Mouse (Mus musculus) embryo, embryonic 9.5 days (tissue): ENCODE results near the gene Mfsd4b1.

Source experiments
- DNase-seq: peaks from one replicate; pipeline ENCODE4 v3.0.0-alpha.2; 2017; ENCODE audit errors: extremely low spot score

The Mfsd4b1 gene

DNA sequence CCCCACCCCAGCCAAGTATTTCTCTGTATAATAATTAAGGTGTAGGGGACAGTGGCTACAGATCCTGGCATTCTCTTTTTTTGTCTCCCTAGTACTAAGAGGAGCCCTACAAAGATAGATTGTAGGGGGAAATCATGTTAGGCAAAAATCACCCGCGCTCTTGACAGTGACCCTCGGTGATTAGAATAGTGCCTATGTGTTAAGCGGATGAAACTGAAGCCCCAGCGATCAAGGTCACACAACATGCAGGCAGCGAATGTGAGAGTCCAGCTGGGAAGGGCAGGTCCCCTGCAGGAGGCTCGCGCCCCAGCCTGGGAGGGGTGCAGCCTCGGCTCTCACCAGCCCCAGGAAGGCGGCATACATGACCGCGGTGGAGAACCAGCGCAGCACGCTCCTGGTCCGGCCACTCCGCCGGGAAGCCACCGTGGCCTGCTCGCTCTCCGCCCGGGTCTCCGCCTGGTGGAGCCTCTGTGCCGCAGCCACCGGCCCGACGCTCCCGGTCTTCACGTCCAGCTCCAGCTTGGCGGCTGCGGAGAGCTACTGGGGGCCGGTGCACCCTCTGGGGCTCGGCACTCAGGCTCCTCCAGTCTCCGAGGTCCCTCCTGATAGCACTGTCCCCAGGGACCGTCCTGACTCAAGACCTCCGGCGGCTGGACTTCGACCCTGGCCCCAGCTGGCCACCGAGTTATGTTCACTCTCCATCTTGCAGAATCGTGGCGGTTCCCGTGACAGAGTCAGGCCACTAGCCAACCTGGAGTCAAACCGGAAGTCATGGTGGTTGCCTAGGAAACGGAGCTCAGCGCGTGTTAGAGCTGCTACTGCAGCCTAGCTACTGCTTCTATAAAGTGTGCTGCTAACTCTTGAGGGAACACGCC is at the start of gene Mfsd4b1:
Mfsd4b1 (minus strand) TSS at position 715 of the 875 bp plus-strand sequence.
- peak; percentile 79 for DNase-seq

DNA sequence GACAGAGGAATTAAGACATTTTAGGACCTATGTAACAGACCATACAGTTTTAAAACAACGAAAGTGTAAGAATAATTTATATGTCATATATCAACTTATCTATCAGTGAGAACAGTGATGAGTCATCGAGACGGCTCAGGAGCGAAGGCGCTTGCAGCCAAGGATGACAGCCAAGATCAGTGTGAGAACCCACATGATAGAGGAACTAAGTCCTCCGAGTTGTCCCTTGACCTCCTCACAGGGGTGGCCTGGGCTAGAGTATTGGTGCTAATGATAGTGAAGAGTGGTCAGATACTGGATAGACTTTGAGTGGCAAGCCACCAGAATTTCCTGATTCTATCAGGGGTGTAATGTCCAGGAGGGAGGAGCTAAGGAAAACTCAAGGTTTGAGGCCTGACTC is 48.5 kb upstream of the Mfsd4b1 start:
- no peak for DNase-seq

DNA sequence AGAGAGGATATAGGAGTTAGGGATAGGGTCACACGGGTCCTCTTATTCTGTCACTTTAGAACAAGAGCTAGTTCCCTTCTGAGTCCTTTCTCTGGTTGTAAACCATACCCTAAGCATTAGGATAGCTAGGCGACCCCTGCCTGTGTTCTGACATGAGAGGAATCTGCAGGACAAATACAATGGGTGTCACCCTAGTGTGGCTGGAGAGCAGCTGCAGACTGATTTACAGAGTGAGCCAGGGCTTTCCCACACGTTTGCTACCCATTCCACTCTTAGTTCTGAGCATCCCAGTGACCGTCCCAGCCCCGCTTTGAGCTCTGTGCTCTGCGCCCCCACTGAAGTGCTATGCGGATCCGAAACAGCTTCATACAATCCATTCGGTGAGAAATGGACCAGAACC is 45.6 kb upstream of the Mfsd4b1 start:
- no peak for DNase-seq

DNA sequence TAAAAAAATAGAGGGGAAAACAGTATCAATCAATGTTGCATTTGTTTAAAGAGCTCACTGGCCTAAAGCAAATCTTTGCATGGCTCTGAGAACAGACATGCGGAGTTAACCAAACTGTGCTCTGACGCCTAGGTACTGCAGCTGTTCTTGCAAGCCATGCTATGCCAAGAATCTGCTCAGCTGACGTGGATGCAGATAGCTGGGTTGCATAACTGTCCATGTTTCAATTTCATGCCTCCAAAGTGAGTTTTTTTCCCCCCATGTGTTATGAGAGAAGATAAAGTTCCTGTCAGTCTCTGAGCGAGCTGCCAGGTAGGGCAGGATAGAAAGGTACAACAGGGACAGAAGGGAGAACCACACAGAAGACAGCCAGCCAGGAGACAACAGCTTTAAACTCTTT is 44.2 kb upstream of the Mfsd4b1 start:
- no peak for DNase-seq

DNA sequence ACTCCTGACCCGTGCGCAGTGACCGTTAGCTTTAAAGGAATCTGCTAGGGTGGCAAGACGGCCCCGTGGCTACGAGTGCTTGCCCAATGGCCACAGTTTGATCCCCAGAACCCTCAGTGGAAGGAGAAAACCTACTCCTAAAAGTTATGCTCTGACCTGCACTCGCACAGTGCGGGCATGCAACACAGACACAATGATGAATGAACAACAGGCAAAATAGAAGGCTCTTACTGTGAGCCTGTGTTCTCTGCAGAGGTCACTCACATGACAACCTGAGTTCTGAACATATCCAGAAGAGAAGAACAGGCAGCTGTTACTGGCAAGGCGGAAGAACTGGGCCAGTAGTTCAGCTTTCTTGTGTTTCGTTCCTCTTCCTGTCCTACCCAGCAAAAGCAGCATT is 43.5 kb upstream of the Mfsd4b1 start:
- no peak for DNase-seq

DNA sequence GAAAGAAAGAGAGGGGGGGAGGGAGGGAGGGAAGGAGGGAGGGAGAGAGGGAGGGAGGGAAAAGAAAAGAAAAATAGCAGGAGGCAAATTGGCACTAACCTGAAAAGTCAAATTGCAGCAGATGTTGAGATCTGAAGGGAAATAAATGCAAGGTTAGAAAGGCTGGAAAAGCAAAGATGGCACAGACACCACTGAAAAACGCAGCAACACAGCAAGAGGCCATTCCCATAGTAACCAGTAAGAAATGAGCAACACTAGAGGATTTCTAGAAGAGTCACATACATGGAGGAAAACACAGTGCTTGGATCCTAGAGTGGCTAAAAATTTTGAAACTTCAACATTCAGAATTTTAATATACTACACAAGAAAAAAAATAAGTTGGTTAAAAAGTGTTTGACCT is 42.5 kb upstream of the Mfsd4b1 start:
- no peak for DNase-seq

DNA sequence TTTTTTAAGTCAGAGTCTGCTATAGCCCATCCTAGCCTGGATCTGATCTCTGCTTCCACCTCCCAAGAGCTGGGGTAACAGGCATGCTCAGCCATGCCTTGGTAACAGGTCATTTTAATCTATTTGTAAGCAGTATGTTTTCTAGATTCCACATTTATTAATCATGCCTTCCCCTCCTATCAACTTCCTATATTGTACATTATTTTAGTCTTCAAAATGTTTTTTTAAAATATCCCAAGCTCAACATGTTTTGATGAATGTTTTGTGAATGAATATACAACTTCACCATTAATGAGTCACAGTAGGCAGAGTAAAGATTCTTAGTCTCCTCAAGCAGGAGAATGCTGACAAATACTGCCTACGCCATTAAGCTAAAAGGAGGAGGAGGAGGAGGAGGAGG is 42.0 kb upstream of the Mfsd4b1 start:
- no peak for DNase-seq

DNA sequence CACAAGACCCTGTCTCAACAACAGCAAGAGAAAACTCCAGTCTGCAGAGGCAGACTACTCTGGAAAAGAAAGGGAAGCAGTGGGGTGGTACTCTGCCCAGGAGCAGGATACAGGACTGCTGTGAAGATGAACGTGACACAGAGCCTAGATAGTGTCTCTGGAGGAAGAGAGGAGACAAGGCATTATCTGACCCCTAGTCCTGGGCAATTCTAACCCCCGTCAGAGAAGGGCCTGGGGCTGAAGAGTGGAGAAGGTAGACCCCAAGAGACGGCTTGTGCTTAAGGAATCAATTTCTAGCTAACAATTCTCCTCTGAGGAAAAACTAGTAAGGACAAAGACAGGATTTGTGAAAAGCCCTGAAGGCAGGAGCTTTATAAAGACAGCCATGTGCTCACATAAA is 40.3 kb upstream of the Mfsd4b1 start:
- DNase-seq: no peak

DNA sequence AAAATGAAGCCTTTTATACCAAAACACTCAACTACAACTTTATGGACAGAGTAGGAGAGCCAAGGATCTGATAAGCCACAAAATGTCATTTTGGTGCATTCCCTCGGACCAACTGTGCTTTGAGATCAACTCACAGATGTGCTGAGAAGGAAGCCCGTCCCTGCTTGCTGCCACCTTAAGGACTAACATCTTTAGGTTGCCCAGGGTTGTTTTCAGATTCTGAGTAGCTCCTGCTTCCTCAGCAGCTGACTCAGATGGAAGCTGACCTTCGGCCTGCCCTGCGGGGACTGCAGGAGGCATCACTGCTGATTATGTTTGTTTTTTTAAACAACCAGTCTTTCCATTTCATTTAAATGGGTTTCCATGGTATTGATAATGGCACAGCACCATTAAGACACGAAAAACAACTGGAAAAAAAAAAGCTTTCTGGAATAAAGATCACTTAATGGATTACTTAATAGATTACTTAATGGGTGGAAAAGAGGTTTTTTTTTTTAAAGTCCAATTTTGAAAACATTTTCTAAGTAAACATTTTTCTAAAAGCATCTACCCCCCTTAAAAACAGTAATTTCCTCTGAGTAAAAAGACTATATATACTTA is 38.3 kb upstream of the Mfsd4b1 start:
- DNase-seq: no peak

DNA sequence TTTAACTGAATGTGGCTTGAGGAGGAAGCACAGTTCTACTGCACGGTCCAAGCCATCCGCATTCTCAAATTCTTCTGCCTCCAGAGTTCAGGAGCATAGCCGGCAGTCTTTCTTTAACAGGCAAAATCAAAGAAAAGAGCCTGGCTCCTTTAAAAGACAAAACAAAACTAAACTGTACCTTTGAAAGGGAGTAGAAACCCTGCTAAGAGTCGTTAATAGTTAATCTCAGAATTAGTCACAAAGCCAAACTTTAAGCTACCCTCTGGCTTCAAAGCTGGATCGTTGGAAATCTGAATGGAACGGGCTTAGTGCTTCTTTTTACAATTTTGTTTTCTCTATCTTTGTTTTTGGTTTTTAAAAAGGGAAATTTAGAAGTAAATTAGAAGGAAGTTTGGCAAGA is 37.7 kb upstream of the Mfsd4b1 start:
- DNase-seq: no peak

DNA sequence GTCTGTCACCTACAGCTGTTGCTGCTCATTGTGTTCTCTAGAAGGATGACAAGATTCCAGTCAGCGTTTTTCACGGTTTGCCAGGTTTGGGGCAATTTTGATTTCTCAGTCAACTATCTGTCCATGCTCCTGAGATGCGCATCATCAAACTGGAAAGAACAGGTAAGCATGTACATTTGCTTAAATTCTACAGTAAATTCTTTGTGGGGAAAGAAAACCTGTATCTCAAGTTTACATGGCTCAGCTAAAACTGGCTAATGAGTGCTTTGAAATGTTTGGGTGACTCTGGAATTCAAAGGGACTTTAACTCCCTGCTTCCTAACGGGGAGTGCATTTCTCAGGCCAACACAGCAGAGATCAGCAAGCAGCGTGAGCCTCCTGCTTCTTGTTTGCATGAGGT is 36.9 kb upstream of the Mfsd4b1 start:
- DNase-seq: no peak

DNA sequence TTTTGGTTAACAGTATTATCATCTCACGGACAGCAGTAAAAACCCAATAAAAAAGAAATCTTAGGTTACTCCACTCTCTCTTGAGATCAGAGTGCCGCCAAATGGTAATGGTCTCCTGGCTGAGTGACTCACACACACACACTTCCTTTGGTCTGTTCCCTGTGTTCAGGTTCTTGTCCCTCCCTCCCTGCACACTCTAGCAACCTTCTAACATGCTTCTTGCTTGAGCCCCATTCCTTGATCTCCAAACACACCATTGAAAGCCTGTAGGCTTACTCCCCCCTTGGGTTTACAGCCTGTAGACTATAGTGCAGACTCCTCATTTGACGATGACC is 33.7 kb upstream of the Mfsd4b1 start:
- no peak for DNase-seq

DNA sequence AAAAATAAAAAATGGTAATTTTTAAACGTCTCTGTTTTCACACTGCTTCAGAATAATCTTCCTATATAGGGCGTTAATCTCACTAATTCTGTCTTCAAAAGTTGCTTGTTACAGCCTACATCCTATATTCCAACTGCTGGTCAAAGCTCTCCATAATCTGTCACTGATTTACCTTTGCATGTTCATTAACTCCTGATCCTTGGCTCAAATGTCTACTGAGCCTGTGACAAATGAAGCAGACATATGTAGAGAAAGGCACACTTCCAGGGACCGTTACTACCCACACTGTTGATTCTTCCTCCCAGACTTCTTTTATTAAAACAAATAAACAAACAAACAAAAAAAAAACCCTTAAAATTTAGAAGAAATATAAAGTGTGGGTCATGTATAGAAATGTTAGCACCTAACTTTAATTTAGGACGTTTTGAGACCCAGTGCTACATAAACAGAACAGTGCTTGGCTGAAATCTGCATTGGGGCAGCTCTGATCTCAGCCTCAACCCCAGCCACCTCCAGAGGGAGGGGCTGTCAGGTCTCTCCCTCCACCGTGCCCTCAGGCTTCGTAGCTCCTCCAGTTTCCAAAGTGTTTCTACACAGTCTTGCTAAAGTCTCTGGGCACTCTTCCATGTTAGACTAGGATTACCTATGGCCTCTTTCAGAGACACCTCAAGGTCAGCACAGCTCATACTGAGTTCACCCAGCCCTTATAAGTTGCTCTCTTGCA is 33.2 kb upstream of the Mfsd4b1 start:
- no peak for DNase-seq

DNA sequence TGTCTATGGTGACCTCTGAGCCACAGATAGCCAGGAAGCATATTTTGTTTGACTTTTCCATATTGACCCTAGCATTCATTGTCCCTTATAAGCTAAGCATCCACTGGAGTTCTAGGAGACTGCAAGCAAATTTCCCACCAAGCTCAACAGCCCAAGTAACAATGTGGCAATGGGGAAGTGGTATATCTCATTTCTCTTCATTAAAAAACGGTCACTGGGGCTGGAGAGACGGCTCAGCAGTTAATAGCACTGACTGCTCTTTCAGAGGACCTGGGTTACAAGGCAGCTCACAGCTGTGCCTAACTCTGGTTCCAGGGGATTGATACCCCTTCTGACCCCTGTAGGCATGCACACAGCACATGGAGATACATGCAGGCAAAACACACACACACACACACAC is 32.5 kb upstream of the Mfsd4b1 start:
- no peak for DNase-seq

DNA sequence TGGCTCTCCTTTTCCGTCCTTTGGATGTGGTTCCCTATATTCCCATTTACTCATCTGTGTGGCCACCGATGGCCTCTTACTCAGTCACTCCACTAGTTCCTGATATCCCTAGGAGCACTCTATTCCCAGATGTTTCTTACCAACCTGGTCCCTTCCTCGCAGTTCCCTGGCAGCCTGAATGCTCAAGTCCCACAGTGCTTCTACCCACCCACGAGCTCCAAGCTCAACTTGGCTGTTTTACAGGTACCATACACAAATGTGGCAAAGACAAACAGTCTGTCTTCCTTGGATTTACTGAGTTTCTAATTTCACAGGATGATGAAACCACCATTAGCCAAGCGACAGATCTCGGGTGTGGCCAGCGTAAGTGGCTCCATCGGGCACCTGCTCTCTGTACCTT is 29.4 kb upstream of the Mfsd4b1 start:
- no peak for DNase-seq

DNA sequence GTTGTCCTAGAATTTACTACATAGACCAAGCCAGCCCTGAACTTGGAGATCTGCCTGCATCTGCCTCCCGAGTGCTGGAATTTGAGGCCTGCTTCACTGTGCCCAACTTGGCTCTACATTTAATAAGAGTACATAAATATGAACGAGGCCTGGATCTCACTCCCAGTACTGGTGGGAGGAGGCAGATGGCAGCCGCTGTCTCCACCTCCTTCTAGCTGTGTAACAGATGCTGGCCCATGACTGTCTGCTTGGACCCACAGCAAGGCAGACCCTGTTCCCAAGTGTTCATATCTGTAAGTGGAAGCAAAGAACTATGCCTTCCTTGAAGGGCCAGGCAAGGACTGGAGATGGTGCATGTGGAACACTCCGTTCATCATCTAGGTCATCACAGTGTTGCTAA is 28.8 kb upstream of the Mfsd4b1 start:
- no peak for DNase-seq

DNA sequence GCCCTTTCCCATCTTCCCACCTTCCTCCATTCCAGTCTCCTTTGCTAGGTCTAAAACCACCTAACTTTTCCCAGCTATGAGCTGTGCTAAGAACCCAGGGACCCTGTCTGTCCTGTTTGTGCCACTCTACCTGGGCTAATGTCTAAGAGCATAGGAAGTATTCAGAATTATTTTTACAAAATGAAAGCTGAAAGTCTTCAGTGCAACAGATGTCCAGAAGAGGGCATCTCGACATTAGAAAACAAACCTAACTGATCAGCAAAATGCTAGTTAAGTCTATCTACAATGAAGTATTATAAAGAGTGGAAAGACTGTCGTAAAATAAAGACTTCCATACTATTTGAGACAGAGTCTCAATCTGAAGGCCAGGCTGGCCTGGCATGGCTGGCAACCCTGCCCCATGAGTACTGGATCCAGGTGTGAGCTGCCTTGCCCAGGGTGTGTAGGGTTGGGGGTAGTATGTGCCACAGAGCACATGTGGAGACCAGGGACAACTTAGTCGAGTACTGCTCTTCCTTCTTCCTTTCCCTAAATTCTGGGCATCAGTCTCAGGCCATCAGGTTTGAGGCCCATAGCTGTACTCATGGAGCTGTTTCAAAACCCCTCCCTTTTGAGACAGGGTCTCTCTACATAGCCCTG is 28.3 kb upstream of the Mfsd4b1 start:
- no peak for DNase-seq

DNA sequence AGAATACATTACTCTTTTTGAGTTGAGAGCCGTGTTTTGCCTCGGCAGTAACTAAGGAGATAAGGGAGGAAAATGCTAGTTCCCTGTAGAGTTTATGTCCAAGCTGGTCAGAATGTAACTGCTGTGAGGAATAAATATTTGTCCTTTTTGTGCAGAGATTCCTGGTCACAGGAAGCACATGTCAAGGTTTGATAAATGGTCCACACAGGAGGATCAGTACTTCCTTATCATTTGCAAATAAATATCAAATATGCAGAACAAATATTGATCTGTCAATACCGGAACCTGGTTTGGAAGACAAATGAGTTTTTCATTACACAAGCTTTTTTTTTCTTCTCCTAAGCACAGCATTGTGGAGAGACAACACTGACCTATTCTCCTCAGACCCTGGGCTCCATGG is 26.9 kb upstream of the Mfsd4b1 start:
- no peak for DNase-seq

DNA sequence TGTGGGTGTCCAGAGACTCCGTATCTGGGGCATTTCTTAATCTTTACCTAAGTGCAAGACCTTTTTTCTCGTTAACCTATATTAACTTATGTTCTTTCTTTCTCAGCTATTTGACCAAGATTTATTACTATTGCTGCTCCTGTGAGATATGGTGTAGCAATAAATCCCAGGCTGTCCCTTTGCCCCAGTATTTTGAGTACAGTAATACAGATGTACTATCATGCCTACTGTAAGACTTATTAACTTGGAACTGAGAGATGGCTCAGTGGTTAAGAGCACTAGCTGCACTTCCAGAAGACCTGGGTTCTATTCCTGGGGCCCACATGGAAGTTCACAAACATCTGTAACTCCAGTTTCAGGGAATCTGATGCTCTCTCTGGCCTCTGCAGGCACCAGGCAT is 25.7 kb upstream of the Mfsd4b1 start:
- no peak for DNase-seq

DNA sequence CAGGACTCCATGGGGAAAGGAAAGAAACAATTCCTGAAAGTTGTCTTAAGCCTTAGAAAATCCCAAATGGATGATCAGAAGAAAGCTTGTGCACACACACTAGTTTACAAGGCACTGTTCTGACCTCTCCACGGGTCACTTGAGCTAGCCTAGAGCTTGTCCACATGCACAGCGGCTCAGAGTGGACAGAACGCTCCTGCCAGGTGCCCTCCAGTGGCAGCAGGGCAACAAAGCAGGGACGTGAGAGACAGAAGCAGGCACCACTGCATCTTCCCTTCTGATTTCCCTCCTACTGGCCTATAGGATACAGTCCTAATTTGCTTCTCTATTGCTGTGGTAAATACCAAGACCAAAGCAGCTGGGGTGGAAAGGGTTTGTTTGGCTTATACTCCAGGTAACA is 16.3 kb upstream of the Mfsd4b1 start:
- no peak for DNase-seq

DNA sequence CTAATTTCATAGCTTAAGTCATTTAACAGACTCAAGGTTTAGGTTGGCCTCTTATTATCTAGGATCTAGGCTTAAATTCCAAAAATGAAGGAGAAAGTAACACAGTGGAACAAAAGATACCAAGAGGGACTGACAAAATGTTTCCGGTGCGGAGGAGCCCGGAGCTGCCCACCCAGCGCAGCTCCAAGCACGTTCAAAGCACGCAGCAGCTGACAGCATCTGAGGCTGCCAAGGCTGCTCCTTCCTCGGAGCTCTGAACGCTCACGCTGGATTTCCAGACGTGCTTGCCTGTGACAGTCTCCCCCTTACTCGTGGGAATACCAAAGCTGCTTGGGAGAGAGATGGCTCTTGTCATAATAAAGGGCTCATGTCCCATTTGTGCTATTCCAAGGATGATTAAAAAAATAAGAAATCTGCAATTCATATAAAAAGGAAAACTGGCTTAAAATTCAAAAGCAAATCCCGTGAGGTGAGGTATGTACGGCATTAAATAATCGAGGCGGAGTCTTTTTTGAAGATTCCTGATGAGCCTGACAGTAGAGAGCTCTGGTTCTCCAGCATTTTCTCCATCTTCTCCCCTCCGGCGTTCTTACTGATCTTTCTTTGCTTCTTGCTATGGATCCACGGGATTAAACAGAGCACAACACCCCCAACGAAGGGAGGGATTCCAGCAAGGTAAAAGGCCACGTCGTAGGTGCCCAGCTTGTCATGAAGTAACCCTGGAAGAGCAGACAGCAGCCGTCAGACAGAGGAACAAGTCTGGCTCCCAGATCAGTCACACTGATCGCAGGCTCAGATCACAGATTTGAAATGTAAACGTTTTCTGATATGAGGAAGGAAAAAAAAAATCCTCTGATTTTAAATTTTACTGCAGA is 11.9 kb upstream of the Mfsd4b1 start:
- no peak for DNase-seq

DNA sequence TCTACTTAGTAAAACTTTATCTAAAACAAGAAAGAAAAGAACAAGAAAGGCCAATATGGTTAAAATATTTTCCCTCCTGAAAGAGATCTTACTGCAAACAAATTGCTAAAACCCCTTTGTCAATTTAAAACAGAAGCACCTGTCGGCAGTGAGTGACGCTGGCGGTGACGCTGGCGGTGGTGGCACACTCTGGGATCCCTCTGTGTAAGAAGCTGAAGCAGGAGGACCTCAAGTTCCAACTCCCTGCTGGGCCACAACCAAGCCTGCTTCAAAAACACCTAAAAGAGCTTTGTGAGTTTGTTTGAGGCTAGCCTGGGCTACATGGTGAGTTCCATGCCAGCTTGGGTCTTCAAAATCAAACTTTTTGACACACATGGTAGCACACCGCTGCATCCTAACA is 9.9 kb upstream of the Mfsd4b1 start:
- DNase-seq: no peak
